Mouse (Mus musculus): ENCODE data around the gene Rab40c. TPM values are rescaled to one million over a fixed set of nuclear protein-coding genes. Genes with fewer than 3 reads are reported as not detected.

Gene Rab40c
- total and polyA plus RNA-seq, 3 experiments = 15.2 to 20.5 (median 17.6) TPM

- 71% methylated on average over 2 of the region's 2 CpGs for WGBS
- TF ChIP-seq EP300 (IDR thresholded peaks at IDR 0.05; ENCODE audit: insufficient read depth, low read depth, low read length) (no peak), POLR2A (IDR thresholded peaks at IDR 0.05; ENCODE audit: insufficient read depth, low read depth, low read length) (no peak), CTCF (IDR thresholded peaks at IDR 0.05) (no peak)
These were observed 35.1 kb upstream of the Rab40c start for GRCm38 (mm10) chr17:25954671-25955070.

GRCm38 (mm10) chr17:25953161-25953560, 33.6 kb upstream of the Rab40c start:
- no peaks in the 10 kb centered on the region for H3K36me3 ChIP-seq (ENCODE audit: control insufficient read depth, insufficient read depth, low read length)
- TF ChIP-seq EP300 (IDR thresholded peaks at IDR 0.05; ENCODE audit: insufficient read depth, low read depth, low read length) (no peak), CTCF (IDR thresholded peaks at IDR 0.05) (no peak), POLR2A (IDR thresholded peaks at IDR 0.05; ENCODE audit: insufficient read depth, low read depth, low read length) (no peak)
- peaks cover 6% of the 10 kb centered on the region; the same call in 1 of the 2 replicates for H3K27me3 ChIP-seq (ENCODE audit: control insufficient read depth, insufficient read depth, low read length)
- no peaks in the 10 kb centered on the region for H3K79me2 ChIP-seq (replicated peaks; ENCODE audit: control insufficient read depth, insufficient read depth, low read length)
- H3K4me3 ChIP-seq = no peak overlapping the region
- WGBS = 76% methylated on average over 5 of the region's 5 CpGs
- H3K27ac ChIP-seq = no peak overlapping the region
- no peak overlapping the region for H3K9ac ChIP-seq (ENCODE audit: low read depth, low read length)
- H3K4me1 ChIP-seq (ENCODE audit: control insufficient read depth, insufficient read depth, low read length) = no peaks in the 10 kb centered on the region
- DNase-seq = no peak
- intact Hi-C loops (cut with DNase I) = no loop called here

More at GRCm38 (mm10) chr17:25954671-25955070, 35.1 kb upstream of the Rab40c start:
- no peak for DNase-seq
- H3K4me3 ChIP-seq = no peak overlapping the region
- no peak overlapping the region for H3K27ac ChIP-seq
- no peaks in the 10 kb centered on the region for H3K79me2 ChIP-seq (replicated peaks; ENCODE audit: control insufficient read depth, insufficient read depth, low read length)
- H3K9ac ChIP-seq (ENCODE audit: low read depth, low read length) = no peak overlapping the region
- H3K4me1 ChIP-seq (ENCODE audit: control insufficient read depth, insufficient read depth, low read length) = no peaks in the 10 kb centered on the region
- intact Hi-C loops (cut with DNase I) = no loop called here
- H3K36me3 ChIP-seq (ENCODE audit: control insufficient read depth, insufficient read depth, low read length) = no peaks in the 10 kb centered on the region
- H3K27me3 ChIP-seq (ENCODE audit: control insufficient read depth, insufficient read depth, low read length) = peaks cover 6% of the 10 kb centered on the region; the same call in 1 of the 2 replicates

GRCm38 (mm10) chr17:25951803-25952623, 32.5 kb upstream of the Rab40c start, which contains the start of gene A930017K11Rik:
A930017K11Rik (minus strand) TSS chr17:25952565.
- H3K9ac ChIP-seq (ENCODE audit: low read depth, low read length) = peak within 1 kb of the TSS; percentile 46
- no peaks in the 10 kb centered on the region for H3K36me3 ChIP-seq (ENCODE audit: control insufficient read depth, insufficient read depth, low read length)
- no peaks in the 10 kb centered on the region for H3K79me2 ChIP-seq (replicated peaks; ENCODE audit: control insufficient read depth, insufficient read depth, low read length)
- DNase-seq = no peak
- TF ChIP-seq EP300 (IDR thresholded peaks at IDR 0.05; ENCODE audit: insufficient read depth, low read depth, low read length) (no peak), CTCF (IDR thresholded peaks at IDR 0.05) (no peak), POLR2A (IDR thresholded peaks at IDR 0.05; ENCODE audit: insufficient read depth, low read depth, low read length) (no peak)
- no peak within 1 kb of the TSS for H3K27ac ChIP-seq
- peak within 1 kb of the TSS; percentile 40 for H3K4me3 ChIP-seq
- H3K27me3 ChIP-seq (ENCODE audit: control insufficient read depth, insufficient read depth, low read length) = peaks cover 6% of the 10 kb centered on the region; the same call in 1 of the 2 replicates
- intact Hi-C loops (cut with DNase I) = no loop called here
- 3% methylated on average over 58 of the region's 58 CpGs for WGBS
- H3K4me1 ChIP-seq (ENCODE audit: control insufficient read depth, insufficient read depth, low read length) = no peaks in the 10 kb centered on the region

GRCm38 (mm10) chr17:25951225-25951802, 31.8 kb upstream of the Rab40c start:
- intact Hi-C loops (cut with DNase I) = no loop called here
- Histone ChIP-seq H3K36me3 (ENCODE audit: control insufficient read depth, insufficient read depth, low read length) (no peaks in the 10 kb centered on the region), H3K27ac (no peak overlapping the region), H3K27me3 (ENCODE audit: control insufficient read depth, insufficient read depth, low read length) (peaks cover 6% of the 10 kb centered on the region; the same call in 1 of the 2 replicates), H3K4me1 (ENCODE audit: control insufficient read depth, insufficient read depth, low read length) (no peaks in the 10 kb centered on the region), H3K4me3 (peak overlapping the region; percentile 40), H3K9ac (ENCODE audit: low read depth, low read length) (peak overlapping the region; percentile 46), H3K79me2 (replicated peaks; ENCODE audit: control insufficient read depth, insufficient read depth, low read length) (no peaks in the 10 kb centered on the region)
- TF ChIP-seq EP300 (IDR thresholded peaks at IDR 0.05; ENCODE audit: insufficient read depth, low read depth, low read length) = no peak
- no peak for TF ChIP-seq POLR2A (IDR thresholded peaks at IDR 0.05; ENCODE audit: insufficient read depth, low read depth, low read length)
- no peak for TF ChIP-seq CTCF (IDR thresholded peaks at IDR 0.05)
- 1% methylated on average over 33 of the region's 33 CpGs for WGBS
- no peak for DNase-seq

GRCm38 (mm10) chr17:25950706-25951105, 31.2 kb upstream of the Rab40c start:
- Histone ChIP-seq H3K27ac (no peak overlapping the region), H3K4me3 (no peak overlapping the region), H3K9ac (ENCODE audit: low read depth, low read length) (no peak overlapping the region), H3K4me1 (ENCODE audit: control insufficient read depth, insufficient read depth, low read length) (no peaks in the 10 kb centered on the region; the same call in 1 of the 2 replicates), H3K79me2 (replicated peaks; ENCODE audit: control insufficient read depth, insufficient read depth, low read length) (no peaks in the 10 kb centered on the region), H3K27me3 (ENCODE audit: control insufficient read depth, insufficient read depth, low read length) (peaks cover 6% of the 10 kb centered on the region; the same call in 1 of the 2 replicates), H3K36me3 (ENCODE audit: control insufficient read depth, insufficient read depth, low read length) (no peaks in the 10 kb centered on the region)
- intact Hi-C loops (cut with DNase I) = no loop called here
- DNase-seq = no peak
- 20% methylated on average over 1 of the region's 3 CpGs for WGBS
- TF ChIP-seq EP300 (IDR thresholded peaks at IDR 0.05; ENCODE audit: insufficient read depth, low read depth, low read length) = no peak

- H3K4me3 ChIP-seq = no peak overlapping the region
- intact Hi-C loops (cut with DNase I) = no loop called here
- H3K4me1 ChIP-seq (ENCODE audit: control insufficient read depth, insufficient read depth, low read length) = no peaks in the 10 kb centered on the region; the same call in 1 of the 2 replicates
- no peak for DNase-seq
- WGBS = 80% methylated on average over 5 of the region's 5 CpGs
- no peak overlapping the region for H3K27ac ChIP-seq
- H3K36me3 ChIP-seq (ENCODE audit: control insufficient read depth, insufficient read depth, low read length) = no peaks in the 10 kb centered on the region
- H3K27me3 ChIP-seq (ENCODE audit: control insufficient read depth, insufficient read depth, low read length) = peaks cover 6% of the 10 kb centered on the region; the same call in 1 of the 2 replicates
- TF ChIP-seq POLR2A (IDR thresholded peaks at IDR 0.05; ENCODE audit: insufficient read depth, low read depth, low read length) (no peak), CTCF (IDR thresholded peaks at IDR 0.05) (no peak), EP300 (IDR thresholded peaks at IDR 0.05; ENCODE audit: insufficient read depth, low read depth, low read length) (no peak)
- H3K9ac ChIP-seq (ENCODE audit: low read depth, low read length) = no peak overlapping the region
- H3K79me2 ChIP-seq (replicated peaks; ENCODE audit: control insufficient read depth, insufficient read depth, low read length) = no peaks in the 10 kb centered on the region
These were observed 30.5 kb upstream of the Rab40c start for GRCm38 (mm10) chr17:25949981-25950380.
